Mouse (Mus musculus) frontal cortex, postnatal 36 days (tissue): ENCODE measurements around the gene 1700102P08Rik.

Source experiments
- DNase-seq, 2 experiments: peaks; one replicate each; pipeline ENCODE4 v3.0.0; 2022; ENCODE audit warnings: low spot score in 2 of 2

The 1700102P08Rik gene

GRCm38 (mm10) chr9:108392676-108393075 lies at the start of gene 1700102P08Rik:
TSS of gene 1700102P08Rik (plus strand) at chr9:108392805.
- no peak for DNase-seq

- DNase-seq, result no peak
These were observed 49.3 kb upstream of the 1700102P08Rik start for GRCm38 (mm10) chr9:108343331-108343730.

- no peak for DNase-seq
These were observed 48.8 kb upstream of the 1700102P08Rik start for GRCm38 (mm10) chr9:108343835-108344234.

- no peak for DNase-seq
These were observed 48.1 kb upstream of the 1700102P08Rik start for GRCm38 (mm10) chr9:108344471-108344870.

GRCm38 (mm10) chr9:108347024-108347423 lies 45.6 kb upstream of the 1700102P08Rik start:
- DNase-seq, result no peak

GRCm38 (mm10) chr9:108347540-108348289 lies 44.9 kb upstream of the 1700102P08Rik start, which contains the start of gene Usp4:
TSS of gene Usp4 (plus strand) at chr9:108347853.
- DNase-seq, result peak; percentile 76 to 88

- no peak for DNase-seq
These were observed 44.3 kb upstream of the 1700102P08Rik start for GRCm38 (mm10) chr9:108348290-108348680.

GRCm38 (mm10) chr9:108349727-108350126 lies 42.9 kb upstream of the 1700102P08Rik start:
- DNase-seq, result no peak

- no peak for DNase-seq
These were observed 14.4 kb upstream of the 1700102P08Rik start for GRCm38 (mm10) chr9:108378234-108378633.

GRCm38 (mm10) chr9:108378736-108379135 lies 13.9 kb upstream of the 1700102P08Rik start:
- DNase-seq, result no peak

GRCm38 (mm10) chr9:108379294-108379693 lies 13.3 kb upstream of the 1700102P08Rik start:
- no peak for DNase-seq

- DNase-seq, result no peak
These were observed 11.2 kb upstream of the 1700102P08Rik start for GRCm38 (mm10) chr9:108381382-108381781.

- DNase-seq, result no peak
These were observed 7.6 kb upstream of the 1700102P08Rik start for GRCm38 (mm10) chr9:108385006-108385405.

- no peak for DNase-seq
These were observed 5.8 kb upstream of the 1700102P08Rik start for GRCm38 (mm10) chr9:108386816-108387215.

GRCm38 (mm10) chr9:108388601-108389000 lies 4.0 kb upstream of the 1700102P08Rik start:
- DNase-seq, result no peak

GRCm38 (mm10) chr9:108389220-108389619 lies 3.4 kb upstream of the 1700102P08Rik start:
- DNase-seq, result no peak

GRCm38 (mm10) chr9:108394191-108394590 lies 1.6 kb downstream of the 1700102P08Rik start:
- DNase-seq, result no peak

- DNase-seq, result no peak
These were observed 2.8 kb downstream of the 1700102P08Rik start for GRCm38 (mm10) chr9:108395427-108395826.

- no peak for DNase-seq
These were observed 5.7 kb downstream of the 1700102P08Rik start for GRCm38 (mm10) chr9:108398324-108398723.

- peak; percentile 58 to 84 for DNase-seq
These were observed 8.8 kb downstream of the 1700102P08Rik start for GRCm38 (mm10) chr9:108401186-108401960.

- DNase-seq, result peak; percentile 55 to 64
These were observed 10.5 kb downstream of the 1700102P08Rik start for GRCm38 (mm10) chr9:108403081-108403480.

- no peak for DNase-seq
These were observed 11.8 kb downstream of the 1700102P08Rik start for GRCm38 (mm10) chr9:108404451-108404850.

GRCm38 (mm10) chr9:108409535-108409934 lies 16.9 kb downstream of the 1700102P08Rik start:
- DNase-seq, result no peak
